ENCODE assay signal across 30 mouse cellular contexts in the genomic region with DNA sequence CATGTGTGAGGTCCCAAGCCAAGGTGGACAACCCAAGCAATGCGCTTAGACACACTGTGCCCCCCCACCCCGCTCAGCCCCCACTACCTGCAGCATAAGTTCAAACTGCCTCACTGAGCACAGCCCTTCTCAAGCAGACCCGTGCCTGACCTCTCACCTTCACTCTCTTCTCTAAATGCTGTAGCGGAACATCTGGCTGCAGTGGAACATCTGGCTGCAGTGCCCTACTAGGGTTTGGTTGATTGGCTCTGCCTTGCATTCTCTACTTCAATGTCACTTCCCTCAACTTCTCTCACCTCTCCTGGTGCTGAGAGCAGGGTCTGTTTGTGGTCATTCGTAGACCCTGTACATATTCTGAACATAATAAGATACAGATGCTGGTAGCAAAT. TPM values are rescaled to one million over a fixed set of nuclear protein-coding genes. Genes with fewer than 3 reads are reported as not detected.
DNase-seq lines count a peak whose midpoint lies in the region; ATAC-seq and TF ChIP-seq lines count a peak whose summit lies in the region.
"Had no signal": no experiment of that assay in that cellular context is flagged by ENCODE, and none has a peak within 500 bp of the region (broad histone marks: within the 10 kb centered on the region; RNA-seq: fewer than 3 reads in every experiment).

No protein-coding gene starts in this region.

- 77% methylated on average over 5 of the region's 5 CpGs for WGBS in liver, postnatal 0 days (ENCODE audit: insufficient replicate concordance)
- 81% methylated on average over 5 of the region's 5 CpGs for WGBS in liver, embryonic 11.5 days
- 90% methylated on average over 5 of the region's 5 CpGs for WGBS in forebrain, embryonic 16.5 days

- TF ChIP-seq POLR2A in myocyte (IDR thresholded peaks at IDR 0.05; ENCODE audit: insufficient read length, low read depth), result no peak

- no peak overlapping the region for H3K4me3 ChIP-seq in liver, postnatal 0 days (ENCODE audit: low read depth, low read length)
- no peak overlapping the region for H3K4me3 ChIP-seq in liver, embryonic 11.5 days (ENCODE audit: low read depth, low read length)
- H3K4me3 ChIP-seq in myocyte, result no peak overlapping the region
- H3K4me3 ChIP-seq in forebrain, embryonic 16.5 days (replicated peaks; ENCODE audit: low read length), result no peak overlapping the region
- H3K4me3 ChIP-seq: embryonic facial prominence, embryonic 13.5 days; embryonic facial prominence, embryonic 15.5 days; erythroblast, embryonic 14.5 days; forebrain, embryonic 10.5 days; forebrain, embryonic 12.5 days had no signal

- peaks cover 15% of the 10 kb centered on the region for H3K4me1 ChIP-seq in liver, postnatal 0 days (ENCODE audit: insufficient read depth)
- H3K4me1 ChIP-seq in liver, embryonic 11.5 days (replicated peaks; ENCODE audit: control insufficient read depth, insufficient read depth, low read length), result no peaks in the 10 kb centered on the region; the same call in 1 of the 2 replicates
- no peaks in the 10 kb centered on the region for H3K4me1 ChIP-seq in forebrain, embryonic 16.5 days (replicated peaks; ENCODE audit: control insufficient read depth, insufficient read depth, low read length)
- H3K4me1 ChIP-seq: embryonic facial prominence, embryonic 15.5 days; forebrain, embryonic 10.5 days; forebrain, embryonic 12.5 days had no signal

- 0 out of 2 replicates have a peak, but pooled peaks cover 4% of the 10 kb centered on the region for H3K36me3 ChIP-seq in liver, postnatal 0 days (replicated peaks; ENCODE audit: insufficient read depth, low read length)
- no peaks in the 10 kb centered on the region for H3K36me3 ChIP-seq in liver, embryonic 11.5 days (ENCODE audit: control insufficient read depth, insufficient read depth, low read length)
- H3K36me3 ChIP-seq in myocyte (ENCODE audit: control insufficient read depth, insufficient read depth), result no peaks in the 10 kb centered on the region
- H3K36me3 ChIP-seq in forebrain, embryonic 16.5 days (ENCODE audit: control insufficient read depth, insufficient read depth), result no peaks in the 10 kb centered on the region
- H3K36me3 ChIP-seq: embryonic facial prominence, embryonic 13.5 days; embryonic facial prominence, embryonic 15.5 days; forebrain, embryonic 10.5 days; forebrain, embryonic 12.5 days; G1E had no signal

- no peak overlapping the region for H3K9ac ChIP-seq in liver, postnatal 0 days (replicated peaks)
- H3K9ac ChIP-seq in liver, embryonic 11.5 days (ENCODE audit: low read depth, low read length), result no peak overlapping the region
- no peak overlapping the region for H3K9ac ChIP-seq in forebrain, embryonic 16.5 days (replicated peaks; ENCODE audit: low read depth, low read length)
- H3K9ac ChIP-seq: embryonic facial prominence, embryonic 13.5 days; embryonic facial prominence, embryonic 15.5 days; forebrain, embryonic 12.5 days; forebrain, postnatal 0 days had no signal

- ATAC-seq in liver, postnatal 0 days, result no peak
- ATAC-seq in liver, embryonic 11.5 days (replicated peaks; ENCODE audit: low FRiP score), result no peak
- ATAC-seq in forebrain, embryonic 16.5 days, result no peak
- ATAC-seq: activated CD4-positive, CD25-positive, alpha-beta regulatory T cell, adult 4 months; CD4-positive, CD25-positive, alpha-beta regulatory T cell, adult 4 months; forebrain, embryonic 14.5 days; Patski had no signal

- no peak for DNase-seq in liver, postnatal 0 days
- DNase-seq in liver, embryonic 11.5 days (ENCODE audit: low spot score), result no peak
- peak; percentile 52 for DNase-seq in A20 (ENCODE audit: low read depth, low spot score)
- DNase-seq in adipocyte (ENCODE audit: low spot score), result peak; percentile 57
- no peak for DNase-seq in urinary bladder, postnatal 10 days (ENCODE audit: low spot score)
- DNase-seq: adrenal gland, adult 2 months; adrenal gland, postnatal 10 days; adrenal gland, postnatal 25 days; B cell, adult 2 months; cerebellum, adult 11 months; cerebellum, adult 18-20 months; cerebellum, adult 8-10 months; cerebellum, adult 9-11 months; cerebellum, postnatal 14 days; cerebellum, postnatal 36 days; embryo, embryonic 11 days had no signal

- H3K4me2 ChIP-seq in liver, postnatal 0 days (ENCODE audit: low read depth, low read length), result no peak overlapping the region
- no peak overlapping the region for H3K4me2 ChIP-seq in liver, embryonic 11.5 days
- H3K4me2 ChIP-seq in myocyte (ENCODE audit: low read depth), result peak overlapping the region; percentile 41
- H3K4me2 ChIP-seq in forebrain, embryonic 16.5 days (ENCODE audit: low read length), result no peak overlapping the region
- H3K4me2 ChIP-seq: embryonic facial prominence, embryonic 13.5 days; embryonic facial prominence, embryonic 15.5 days; forebrain, embryonic 12.5 days had no signal

- H3K27ac ChIP-seq in liver, postnatal 0 days (ENCODE audit: low read depth), result peak overlapping the region; percentile 31; the same call in 1 of the 2 replicates
- H3K27ac ChIP-seq in liver, embryonic 11.5 days (ENCODE audit: low read depth, low read length), result no peak overlapping the region
- H3K27ac ChIP-seq in forebrain, embryonic 16.5 days (ENCODE audit: low read length), result no peak overlapping the region
- H3K27ac ChIP-seq: embryonic facial prominence, embryonic 13.5 days; embryonic facial prominence, embryonic 15.5 days; forebrain, embryonic 10.5 days; forebrain, embryonic 12.5 days had no signal

- H3K79me2 ChIP-seq in myocyte (ENCODE audit: control insufficient read depth, insufficient read depth), result no peaks in the 10 kb centered on the region

- no peak for TF ChIP-seq CTCF in liver, postnatal 0 days (IDR thresholded peaks at IDR 0.05; ENCODE audit: low read depth)

- H3K9me3 ChIP-seq in liver, postnatal 0 days (ENCODE audit: low read length), result no peaks in the 10 kb centered on the region
- no peaks in the 10 kb centered on the region for H3K9me3 ChIP-seq in liver, embryonic 11.5 days (ENCODE audit: control insufficient read depth, low read length)
- no peaks in the 10 kb centered on the region for H3K9me3 ChIP-seq in forebrain, embryonic 16.5 days (ENCODE audit: control insufficient read depth, low read length)
- H3K9me3 ChIP-seq: embryonic facial prominence, embryonic 13.5 days; embryonic facial prominence, embryonic 15.5 days; forebrain, embryonic 10.5 days; forebrain, embryonic 12.5 days; G1E had no signal

- H3ac ChIP-seq in myocyte (ENCODE audit: control insufficient read depth, insufficient read length), result no peak overlapping the region

- TF ChIP-seq EP300 in liver, postnatal 0 days (IDR thresholded peaks at IDR 0.05; ENCODE audit: low read depth), result no peak

- no peaks in the 10 kb centered on the region for H3K27me3 ChIP-seq in liver, postnatal 0 days (ENCODE audit: insufficient read depth, low read length)
- H3K27me3 ChIP-seq in liver, embryonic 11.5 days (replicated peaks; ENCODE audit: control insufficient read depth, insufficient read depth, low read length), result no peaks in the 10 kb centered on the region
- H3K27me3 ChIP-seq in myocyte (ENCODE audit: control insufficient read depth, insufficient read depth, insufficient read length), result no peaks in the 10 kb centered on the region
- no peaks in the 10 kb centered on the region for H3K27me3 ChIP-seq in forebrain, embryonic 16.5 days (replicated peaks; ENCODE audit: control insufficient read depth, insufficient read depth, low read length)
- H3K27me3 ChIP-seq: CH12.LX; embryonic facial prominence, embryonic 13.5 days; embryonic facial prominence, embryonic 15.5 days; forebrain, embryonic 12.5 days; Patski had no signal

TF ChIP-seq in myocyte, 11 proteins besides CTCF, POLR2A, EP300 and RAD21:
- no peak for TF ChIP-seq MYOD1 (IDR thresholded peaks at IDR 0.05; ENCODE audit: control insufficient read depth in 1 of 3, insufficient read length in 2 of 3, low read depth in 2 of 3)
- TF ChIP-seq MYOG (IDR thresholded peaks at IDR 0.05; ENCODE audit: control insufficient read depth in 1 of 3, insufficient read depth in 1 of 3, insufficient read length in 2 of 3, low read depth in 2 of 3), result no peak
- no peak for TF ChIP-seq REST (IDR thresholded peaks at IDR 0.05; ENCODE audit: insufficient read depth, insufficient read length)
- TF ChIP-seq TCF3 (IDR thresholded peaks at IDR 0.05; ENCODE audit: insufficient read length, low read depth), result no peak
- no peak for TF ChIP-seq CEBPB (IDR thresholded peaks at IDR 0.05; ENCODE audit: insufficient read depth, poor library complexity, severe bottlenecking)
- no peak for TF ChIP-seq SRF (IDR thresholded peaks at IDR 0.05; ENCODE audit: control insufficient read depth, insufficient read length, low read depth)
- TF ChIP-seq USF1 (IDR thresholded peaks at IDR 0.05; ENCODE audit: low read depth), result no peak
- TF ChIP-seq POLR2AphosphoS2 (IDR thresholded peaks at IDR 0.05; ENCODE audit: insufficient read length, low read depth), result no peak
- no peak for TF ChIP-seq TCF12 (IDR thresholded peaks at IDR 0.05; ENCODE audit: insufficient read depth, poor library complexity, severe bottlenecking)
- TF ChIP-seq E2F4 (IDR thresholded peaks at IDR 0.05; ENCODE audit: insufficient read depth), result no peak
- no peak for TF ChIP-seq MAX (IDR thresholded peaks at IDR 0.05; ENCODE audit: low read depth)

RNA-seq across cellular contexts. Expression of gene Capn3, which starts 9.6 kb away (rescaled TPM):
- polyA plus RNA-seq in liver, postnatal 0 days (2015; fragmentation: Nextera tagmentation; extraction: Ambion mirVana), result 4.7 and 4.9 TPM in 2 replicates
- 6.3 and 7.5 TPM in 2 replicates for polyA plus RNA-seq in liver, embryonic 11.5 days (2014; fragmentation: Nextera tagmentation; extraction: Ambion mirVana)
- polyA plus RNA-seq in myocyte (2012; fragmentation: generic; extraction: Trizol), result 15.9 TPM
- 0.37 TPM in 2 replicates for polyA plus RNA-seq in forebrain, embryonic 16.5 days (2015; fragmentation: Nextera tagmentation; extraction: Ambion mirVana)
- polyA plus RNA-seq: erythroblast, embryonic 14.5 days; G1E; Patski had no signal

Comparison
In these comparisons a context has a peak if more than half of its experiments do, and no peak if none do; other contexts are left out.
1. DNase-seq: peak in A20 (single experiment) and adipocyte (single experiment); none in liver, postnatal 0 days (single experiment), liver, embryonic 11.5 days (single experiment) and urinary bladder, postnatal 10 days (single experiment).